Mouse (Mus musculus) frontal cortex, postnatal 10 days (tissue): ENCODE measurements around the gene Cd3eap.

Source experiments
- DNase-seq, 2 experiments: peaks; one replicate each; pipeline ENCODE4 v3.0.0; 2022; ENCODE audit warnings: low spot score in 2 of 2, mixed read lengths in 1 of 2

The Cd3eap gene

GRCm38 (mm10) chr7:19359299-19359891 lies at the start of gene Cd3eap, which contains the start of gene Ppp1r13l:
Gene Cd3eap, minus strand, starts transcription at chr7:19359483.
Gene Ppp1r13l, plus strand, starts transcription at chr7:19359749.
- DNase-seq, result peak; percentile 80 to 89

GRCm38 (mm10) chr7:19405417-19405816 lies 46.1 kb upstream of the Cd3eap start:
- DNase-seq, result peak in 1 of 2 experiments; percentile 72

- no peak for DNase-seq
Observed at GRCm38 (mm10) chr7:19404476-19404875, 45.2 kb upstream of the Cd3eap start, which contains the start of gene Ckm. Gene Ckm, plus strand, starts transcription at chr7:19404776.

- no peak for DNase-seq
Observed at GRCm38 (mm10) chr7:19403731-19404296, 44.5 kb upstream of the Cd3eap start, which contains the start of gene Klc3. Gene Klc3, minus strand, starts transcription at chr7:19404104.

GRCm38 (mm10) chr7:19402535-19403112 lies 43.3 kb upstream of the Cd3eap start:
- no peak for DNase-seq

- DNase-seq, result no peak
Observed at GRCm38 (mm10) chr7:19400946-19401345, 41.7 kb upstream of the Cd3eap start.

GRCm38 (mm10) chr7:19399496-19400280 lies 40.4 kb upstream of the Cd3eap start:
- DNase-seq, result no peak

GRCm38 (mm10) chr7:19394484-19394883 lies 35.2 kb upstream of the Cd3eap start:
- no peak for DNase-seq

GRCm38 (mm10) chr7:19388699-19389413 lies 29.6 kb upstream of the Cd3eap start:
- DNase-seq, result no peak

- DNase-seq, result no peak
Observed at GRCm38 (mm10) chr7:19383708-19384107, 24.4 kb upstream of the Cd3eap start.

GRCm38 (mm10) chr7:19382166-19382541 lies 22.9 kb upstream of the Cd3eap start:
- DNase-seq, result no peak

GRCm38 (mm10) chr7:19381377-19382165 lies 22.3 kb upstream of the Cd3eap start, which contains the start of gene Ercc2:
Gene Ercc2, plus strand, starts transcription at chr7:19382010.
- DNase-seq, result peak; percentile 95 to 99

GRCm38 (mm10) chr7:19378049-19378448 lies 18.8 kb upstream of the Cd3eap start:
- DNase-seq, result no peak

GRCm38 (mm10) chr7:19376019-19376418 lies 16.7 kb upstream of the Cd3eap start:
- DNase-seq, result no peak

GRCm38 (mm10) chr7:19375368-19375767 lies 16.1 kb upstream of the Cd3eap start:
- DNase-seq, result no peak

- no peak for DNase-seq
Observed at GRCm38 (mm10) chr7:19373367-19373766, 14.1 kb upstream of the Cd3eap start.

- peak in 1 of 2 experiments; percentile 76 for DNase-seq
Observed at GRCm38 (mm10) chr7:19369823-19370425, 10.6 kb upstream of the Cd3eap start.

- no peak for DNase-seq
Observed at GRCm38 (mm10) chr7:19368380-19368779, 9.1 kb upstream of the Cd3eap start.

- DNase-seq, result no peak
Observed at GRCm38 (mm10) chr7:19365376-19365775, 6.1 kb upstream of the Cd3eap start.

GRCm38 (mm10) chr7:19363881-19364280 lies 4.6 kb upstream of the Cd3eap start:
- no peak for DNase-seq
